Mouse (Mus musculus) stomach, postnatal 0 days (tissue): Measurements from ENCODE around the gene Qdpr.
A peak's percentile ranks its signal among the peaks of the same experiment; 100 is the strongest.

ENCODE experiments used
- CTCF ChIP-seq: IDR thresholded peaks from 2 replicates; pipeline ENCODE4 v1.5.1; 2016; ENCODE audit warnings: antibody characterized with exemption, low read depth, mild to moderate bottlenecking, moderate library complexity
- EP300 ChIP-seq: optimal IDR thresholded peaks from 2 replicates; pipeline ENCODE3; 2016; ENCODE audit warnings: antibody characterized with exemption

DNA sequence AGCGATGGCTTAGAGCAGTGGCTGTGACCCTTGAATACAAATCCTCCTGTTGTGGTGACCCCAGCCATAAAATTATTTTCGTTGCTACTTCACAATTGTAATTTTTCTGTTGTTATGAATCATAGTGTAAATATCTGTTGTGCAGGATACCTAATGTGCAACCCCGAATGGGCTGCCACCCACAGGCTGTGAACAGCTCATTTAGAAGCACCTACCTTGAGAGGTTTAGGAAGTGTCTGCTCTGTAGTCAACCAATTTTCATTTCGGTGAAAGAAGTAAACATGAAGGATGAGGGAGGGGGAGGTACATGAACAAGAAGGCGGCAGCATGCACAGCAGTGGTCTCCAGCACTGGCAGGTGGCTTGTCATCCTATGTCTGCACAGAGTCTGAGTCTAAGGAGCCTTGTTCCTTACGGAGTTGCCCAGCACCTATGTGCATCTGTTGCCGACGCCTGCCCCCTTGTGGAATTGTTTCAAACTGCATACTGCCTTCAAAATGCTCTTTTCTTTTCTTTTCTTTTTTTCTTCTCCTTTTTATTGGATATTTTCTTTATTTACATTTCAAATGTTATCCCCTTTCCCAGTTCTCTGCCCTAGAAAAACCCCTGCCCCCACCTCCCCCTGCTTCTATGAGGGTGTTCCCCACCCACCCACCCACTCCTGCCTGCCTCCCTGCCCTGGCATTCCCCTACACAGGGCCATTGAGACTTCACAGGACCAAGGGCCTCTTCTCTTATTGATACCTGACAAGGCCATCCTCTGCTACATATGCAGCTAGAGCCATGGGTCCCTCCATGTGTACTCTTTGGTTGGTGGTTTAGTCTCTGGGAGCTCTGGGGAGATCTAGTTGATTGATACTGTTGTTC is 25.8 kb downstream of the Qdpr start:
- TF ChIP-seq CTCF = peak; percentile 88
- no peak for TF ChIP-seq EP300
